Mouse (Mus musculus): ENCODE results near the gene Pheta2. TPM values are rescaled to one million over a fixed set of nuclear protein-coding genes. Genes with fewer than 3 reads are reported as not detected.

Pheta2 gene
- polyA plus RNA-seq, 1 experiment from 2014 or later: 43.9 TPM

DNA sequence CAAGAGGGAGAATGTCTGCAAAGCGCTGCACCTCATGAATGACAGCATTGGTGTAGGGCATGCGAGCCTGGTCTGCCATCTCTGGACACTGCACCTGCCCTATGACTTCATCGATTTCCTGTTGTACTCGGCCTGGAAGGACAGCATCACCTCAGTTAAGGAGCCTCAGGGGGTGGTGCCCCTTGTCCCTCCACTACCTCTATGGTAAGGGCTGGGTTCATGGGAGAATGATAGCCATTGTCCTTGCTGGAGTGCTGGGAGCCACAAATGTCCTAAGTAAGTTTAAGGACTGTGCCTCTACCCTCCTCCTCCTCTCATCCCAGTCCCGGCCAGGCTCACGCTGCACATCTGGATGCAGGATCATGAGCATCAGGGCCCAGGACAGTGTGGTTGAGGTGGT lies 33.7 kb downstream of the Pheta2 start:
- no peaks in the 10 kb centered on the region for H3K9me3 ChIP-seq (replicated peaks)
- no peak overlapping the region for H3K27ac ChIP-seq (replicated peaks)
- no peak overlapping the region for H3K4me2 ChIP-seq
- H3K9ac ChIP-seq: no peak overlapping the region
- no peaks in the 10 kb centered on the region for H3K36me3 ChIP-seq (replicated peaks)
- no peak overlapping the region for H3K4me3 ChIP-seq (replicated peaks)
- ATAC-seq (ENCODE audit: insufficient read depth): no peak
- 66% methylated on average over 6 of the region's 6 CpGs for WGBS (ENCODE audit: insufficient replicate concordance)
- H3K4me1 ChIP-seq (replicated peaks): peaks cover 7% of the 10 kb centered on the region
- no peaks in the 10 kb centered on the region for H3K27me3 ChIP-seq

DNA sequence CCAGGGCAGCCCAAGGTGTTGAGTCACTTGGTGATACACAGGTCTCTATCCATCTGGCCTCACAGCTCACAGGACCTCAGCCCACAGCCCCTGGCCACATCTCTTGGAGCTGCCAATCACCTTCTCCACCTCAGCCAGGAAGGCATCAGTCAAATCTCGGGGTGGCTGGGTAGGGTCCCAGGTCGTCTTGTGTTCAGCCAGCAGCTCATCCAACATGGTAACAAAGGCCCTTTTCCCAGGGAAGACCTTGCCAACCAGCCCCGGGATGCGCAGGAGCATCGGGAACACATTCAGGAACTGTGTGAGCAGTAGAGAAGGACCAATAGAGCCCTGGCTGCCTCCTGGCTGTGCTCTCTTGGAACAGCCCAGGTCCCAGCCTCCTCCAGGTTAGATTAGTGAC lies 34.2 kb downstream of the Pheta2 start:
- no peak overlapping the region for H3K27ac ChIP-seq (replicated peaks)
- H3K27me3 ChIP-seq: no peaks in the 10 kb centered on the region
- H3K4me1 ChIP-seq (replicated peaks): peaks cover 7% of the 10 kb centered on the region
- H3K9ac ChIP-seq: no peak overlapping the region
- WGBS (ENCODE audit: insufficient replicate concordance): 65% methylated on average over 5 of the region's 5 CpGs
- H3K9me3 ChIP-seq (replicated peaks): no peaks in the 10 kb centered on the region
- no peak overlapping the region for H3K4me3 ChIP-seq (replicated peaks)
- no peak overlapping the region for H3K4me2 ChIP-seq
- no peak for ATAC-seq (ENCODE audit: insufficient read depth)
- no peaks in the 10 kb centered on the region for H3K36me3 ChIP-seq (replicated peaks)

DNA sequence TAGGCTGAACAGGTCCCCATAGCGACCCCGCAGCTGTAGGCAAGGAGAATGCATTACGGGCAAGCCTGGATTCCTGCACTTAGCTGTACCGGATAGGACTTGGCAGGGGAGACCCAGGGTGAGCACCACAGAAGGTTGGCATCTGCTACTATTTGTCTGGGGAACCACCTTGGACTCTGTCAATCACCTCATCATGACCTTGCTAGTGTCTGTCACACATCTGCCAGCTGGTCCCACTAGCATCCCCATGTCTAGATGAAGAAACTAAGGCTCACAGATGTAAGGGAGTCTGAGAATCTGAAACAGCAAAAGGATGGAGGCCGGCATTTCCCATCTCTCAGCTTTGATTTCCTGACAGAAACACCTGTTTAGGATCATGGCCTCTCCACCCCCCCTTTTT lies 35.7 kb downstream of the Pheta2 start:
- H3K27ac ChIP-seq (replicated peaks): no peak overlapping the region
- WGBS (ENCODE audit: insufficient replicate concordance): 81% methylated on average over 5 of the region's 5 CpGs
- H3K4me2 ChIP-seq: no peak overlapping the region
- H3K9me3 ChIP-seq (replicated peaks): no peaks in the 10 kb centered on the region
- no peak overlapping the region for H3K9ac ChIP-seq
- ATAC-seq (ENCODE audit: insufficient read depth): no peak
- no peak overlapping the region for H3K4me3 ChIP-seq (replicated peaks)
- no peaks in the 10 kb centered on the region for H3K36me3 ChIP-seq (replicated peaks)
- peaks cover 8% of the 10 kb centered on the region for H3K4me1 ChIP-seq (replicated peaks)
- peaks cover 2% of the 10 kb centered on the region; the same call in 1 of the 2 replicates for H3K27me3 ChIP-seq

DNA sequence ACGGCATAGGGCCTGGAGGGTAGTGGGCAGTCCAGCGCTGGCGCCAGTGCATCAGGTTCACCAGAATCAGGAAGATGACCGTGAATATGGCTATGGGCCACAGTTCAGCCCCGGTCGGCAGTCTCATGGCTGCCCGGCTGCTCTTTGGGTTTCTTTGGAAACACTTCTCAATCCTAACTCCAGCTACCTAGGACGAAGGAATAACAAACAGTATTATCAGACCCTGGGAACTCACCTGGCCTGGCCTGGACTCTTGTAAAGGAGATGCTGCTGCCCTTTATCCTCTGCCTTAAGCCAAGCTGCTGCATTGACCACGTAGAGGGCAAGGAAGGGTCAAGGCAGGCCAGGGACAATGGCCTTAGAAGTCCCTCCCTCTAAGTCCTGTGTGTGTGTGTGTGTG lies 37.1 kb downstream of the Pheta2 start:
- H3K9me3 ChIP-seq (replicated peaks): no peaks in the 10 kb centered on the region
- ATAC-seq (ENCODE audit: insufficient read depth): no peak
- H3K9ac ChIP-seq: no peak overlapping the region

DNA sequence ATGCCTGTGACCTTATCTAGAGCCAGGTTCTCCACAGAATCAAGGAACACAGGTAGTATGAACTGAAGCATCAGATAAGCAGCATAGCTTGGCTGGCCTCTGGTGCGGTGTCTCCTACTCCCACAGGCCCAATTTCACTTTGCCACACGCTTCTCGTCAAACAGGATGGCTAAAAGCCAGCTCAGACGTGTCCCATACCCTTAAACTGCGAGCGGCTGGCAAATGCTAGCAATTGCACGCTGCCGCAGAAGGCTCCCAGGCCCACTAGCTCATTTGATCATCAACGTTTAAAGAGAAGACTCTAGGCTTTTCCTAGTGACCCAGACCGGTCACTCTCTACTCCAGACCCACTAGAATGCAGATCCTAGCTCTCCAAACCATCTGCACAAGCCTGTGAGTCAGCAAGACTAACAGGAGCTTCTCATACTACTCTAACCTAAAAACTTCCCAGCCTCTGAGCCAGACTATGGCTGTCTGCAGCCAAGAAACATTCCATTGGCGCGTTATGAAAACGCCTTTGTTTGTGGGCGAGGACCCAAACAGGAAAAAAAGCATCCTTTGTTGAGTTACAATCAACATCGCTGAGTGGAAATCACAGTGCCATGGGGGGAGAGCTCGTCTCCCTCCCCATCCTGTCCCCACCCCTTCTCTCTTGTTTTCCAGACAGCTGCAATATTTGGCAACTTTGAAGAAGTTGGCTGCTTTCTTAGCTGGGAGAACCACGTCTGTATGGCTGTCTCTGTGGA lies 37.8 kb downstream of the Pheta2 start:
- Histone ChIP-seq H3K9ac (no peak overlapping the region), H3K27me3 (peaks cover 11% of the 10 kb centered on the region), H3K27ac (replicated peaks) (0 out of 2 replicates have a peak overlapping the region, but pooled peaks have one; percentile 24), H3K9me3 (replicated peaks) (no peaks in the 10 kb centered on the region), H3K36me3 (replicated peaks) (no peaks in the 10 kb centered on the region), H3K4me2 (no peak overlapping the region), H3K4me1 (replicated peaks) (peaks cover 19% of the 10 kb centered on the region), H3K4me3 (replicated peaks) (no peak overlapping the region)
- no peak for ATAC-seq (ENCODE audit: insufficient read depth)
- 63% methylated on average over 17 of the region's 17 CpGs for WGBS (ENCODE audit: insufficient replicate concordance)

More for the DNA sequence above, 37.1 kb downstream of the Pheta2 start:
- H3K4me3 ChIP-seq (replicated peaks): no peak overlapping the region
- H3K4me1 ChIP-seq (replicated peaks): peaks cover 16% of the 10 kb centered on the region
- no peaks in the 10 kb centered on the region for H3K36me3 ChIP-seq (replicated peaks)
- H3K4me2 ChIP-seq: no peak overlapping the region
- H3K27me3 ChIP-seq: peaks cover 9% of the 10 kb centered on the region
- 71% methylated on average over 9 of the region's 9 CpGs for WGBS (ENCODE audit: insufficient replicate concordance)
- no peak overlapping the region for H3K27ac ChIP-seq (replicated peaks)

DNA sequence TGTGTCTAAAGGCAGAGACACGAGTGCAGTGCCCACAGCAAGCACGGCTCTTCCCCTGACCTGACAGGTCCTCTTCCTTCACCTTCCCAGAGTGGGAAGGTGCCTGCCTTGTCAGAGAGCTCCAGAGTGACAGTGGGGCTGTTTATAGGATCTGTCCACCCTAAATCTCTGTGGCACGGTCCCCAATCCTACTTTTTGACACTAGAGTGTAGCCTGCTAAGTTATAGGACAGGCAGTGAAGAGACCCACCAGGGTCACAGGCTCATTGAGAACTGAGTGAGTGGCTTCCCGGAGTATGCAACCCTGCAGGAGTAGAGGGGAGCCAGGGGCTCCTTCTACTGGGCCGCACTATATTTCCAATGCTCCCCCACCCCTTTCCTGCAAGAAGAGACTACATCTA lies 39.0 kb downstream of the Pheta2 start:
- Histone ChIP-seq H3K27me3 (peaks cover 11% of the 10 kb centered on the region), H3K4me3 (replicated peaks) (no peak overlapping the region), H3K4me2 (peak overlapping the region; percentile 13), H3K27ac (replicated peaks) (peak overlapping the region; percentile 88), H3K9me3 (replicated peaks) (no peaks in the 10 kb centered on the region), H3K9ac (no peak overlapping the region; the same call in 1 of the 2 replicates), H3K36me3 (replicated peaks) (no peaks in the 10 kb centered on the region), H3K4me1 (replicated peaks) (peaks cover 19% of the 10 kb centered on the region)
- 59% methylated on average over 5 of the region's 5 CpGs for WGBS (ENCODE audit: insufficient replicate concordance)
- ATAC-seq (ENCODE audit: insufficient read depth): no peak

DNA sequence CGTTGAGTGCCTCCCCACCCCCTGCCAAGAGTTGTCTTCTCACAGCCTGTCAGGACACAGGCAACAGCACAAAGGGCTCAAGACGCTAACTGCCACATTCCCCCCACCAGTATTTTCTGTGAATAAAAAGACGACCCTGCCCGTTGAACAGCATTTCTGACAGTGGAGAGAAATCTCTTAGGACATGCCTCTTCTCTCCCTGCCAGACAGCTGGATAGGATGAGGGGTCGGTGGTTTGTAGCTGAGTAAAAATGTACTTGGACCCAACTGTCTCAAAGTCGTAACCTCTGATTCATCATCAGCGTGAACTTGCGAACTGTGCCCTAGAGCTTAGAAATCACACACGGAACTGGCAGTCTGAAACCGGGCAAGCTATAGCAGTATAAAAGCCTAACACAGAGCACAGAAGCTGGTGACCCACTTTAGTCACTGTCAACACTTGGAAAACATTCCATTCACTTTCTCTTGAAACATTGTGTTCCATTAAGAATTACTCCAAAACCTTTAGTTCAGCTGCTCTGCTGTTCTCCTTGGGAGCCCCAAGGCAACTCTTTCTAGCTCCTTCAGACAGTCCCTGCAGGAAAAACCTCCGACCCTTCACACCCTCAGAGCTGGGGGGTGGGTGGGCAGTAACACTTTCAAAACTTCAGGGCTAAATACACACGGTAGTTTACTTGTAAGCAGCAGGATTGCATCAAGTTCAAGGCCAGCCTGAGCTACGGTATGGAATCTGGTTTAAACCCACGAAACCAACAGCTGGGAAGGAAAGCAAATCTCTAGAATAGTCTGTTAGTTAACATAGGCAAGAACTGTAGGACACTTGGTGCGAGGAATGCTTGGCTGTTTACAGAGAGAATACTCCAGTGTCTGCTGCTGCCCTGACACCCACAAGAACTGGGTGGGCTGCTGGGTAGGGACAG lies 39.8 kb downstream of the Pheta2 start:
- H3K9ac ChIP-seq: no peak overlapping the region; the same call in 1 of the 2 replicates
- no peak for ATAC-seq (ENCODE audit: insufficient read depth)

DNA sequence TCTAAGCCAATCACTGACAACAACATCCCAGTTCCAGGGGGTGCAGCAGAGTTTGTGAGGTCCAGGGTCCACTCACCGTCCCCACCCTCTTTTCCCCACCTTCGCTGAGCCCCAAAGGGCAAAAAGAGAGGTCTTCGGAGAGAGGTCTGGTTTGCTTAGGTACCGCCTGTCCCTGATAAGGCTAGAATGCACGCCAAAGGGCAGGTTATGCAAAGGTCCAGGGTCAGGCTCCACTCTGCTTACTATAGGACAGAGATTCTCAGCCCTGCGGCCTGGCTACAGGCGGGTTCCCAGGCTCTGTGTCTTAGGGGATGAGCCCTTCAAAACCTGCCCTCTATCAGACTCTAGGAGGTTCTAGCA lies 40.7 kb downstream of the Pheta2 start:
- no peaks in the 10 kb centered on the region for H3K9me3 ChIP-seq (replicated peaks)
- peaks cover 19% of the 10 kb centered on the region for H3K4me1 ChIP-seq (replicated peaks)
- H3K27ac ChIP-seq (replicated peaks): peak overlapping the region; percentile 88
- no peaks in the 10 kb centered on the region for H3K36me3 ChIP-seq (replicated peaks)
- WGBS (ENCODE audit: insufficient replicate concordance): 15% methylated on average over 7 of the region's 7 CpGs
- peak; percentile 82 for ATAC-seq (ENCODE audit: insufficient read depth)
- H3K4me3 ChIP-seq (replicated peaks): peak overlapping the region; percentile 51
- no peak overlapping the region for H3K9ac ChIP-seq
- H3K4me2 ChIP-seq: peak overlapping the region; percentile 64
- H3K27me3 ChIP-seq: peaks cover 11% of the 10 kb centered on the region

More for the DNA sequence above, 39.8 kb downstream of the Pheta2 start:
- Histone ChIP-seq H3K4me1 (replicated peaks) (peaks cover 19% of the 10 kb centered on the region), H3K4me3 (replicated peaks) (peak overlapping the region; percentile 23; the same call in 1 of the 2 replicates), H3K36me3 (replicated peaks) (no peaks in the 10 kb centered on the region), H3K4me2 (peak overlapping the region; percentile 13), H3K27ac (replicated peaks) (peak overlapping the region; percentile 88), H3K27me3 (peaks cover 11% of the 10 kb centered on the region), H3K9me3 (replicated peaks) (no peaks in the 10 kb centered on the region)
- WGBS (ENCODE audit: insufficient replicate concordance): 47% methylated on average over 15 of the region's 15 CpGs

DNA sequence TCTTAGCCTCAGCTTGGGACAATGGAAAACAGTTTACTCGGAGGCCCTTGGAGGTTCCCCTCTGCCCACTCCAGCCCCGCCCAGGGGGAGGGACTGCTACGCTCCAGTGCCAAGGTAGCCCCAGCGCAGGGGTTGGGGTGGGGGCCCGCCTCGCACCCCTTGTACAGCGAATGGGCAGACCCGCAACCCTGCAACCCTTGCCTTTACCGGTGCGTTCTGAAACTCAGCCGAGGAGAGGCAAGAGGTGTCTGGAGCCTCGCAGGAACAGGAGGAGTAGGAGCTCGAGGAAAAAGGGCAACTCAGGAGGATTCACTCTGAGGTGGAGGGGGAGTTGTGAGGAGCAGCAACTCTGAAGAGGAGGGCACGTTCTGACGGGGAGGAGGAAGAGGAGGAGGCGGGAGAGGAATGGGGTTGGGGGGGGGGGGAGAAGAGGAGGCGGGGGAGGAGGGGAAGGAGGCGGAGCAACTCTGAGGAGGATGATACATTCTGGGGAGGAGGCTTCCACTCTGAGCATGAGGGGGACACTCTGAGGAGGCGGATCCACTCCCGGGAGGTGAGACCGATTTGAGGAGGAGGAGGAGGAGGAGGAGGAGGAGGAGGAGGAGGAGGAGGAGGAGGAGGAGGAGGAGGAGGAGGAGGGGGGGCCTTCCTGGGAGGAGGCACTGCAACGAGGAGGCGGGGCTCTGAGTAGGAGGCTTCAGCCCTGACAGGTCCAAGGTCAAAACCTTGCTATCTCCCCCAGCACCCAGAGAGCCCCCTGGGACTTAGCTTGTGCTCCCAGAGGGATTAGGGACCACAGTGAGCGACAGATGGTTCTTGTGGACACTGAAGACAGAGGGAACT lies 41.4 kb downstream of the Pheta2 start, which contains the start of gene Cyp2d22:
Cyp2d22 (minus strand) TSS at position 390 of the 843 bp plus-strand sequence.
- Histone ChIP-seq H3K36me3 (replicated peaks) (no peaks in the 10 kb centered on the region), H3K9ac (peak within 1 kb of the TSS; percentile 35; the same call in 1 of the 2 replicates), H3K4me1 (replicated peaks) (peaks cover 19% of the 10 kb centered on the region), H3K27me3 (peaks cover 11% of the 10 kb centered on the region), H3K27ac (replicated peaks) (peak within 1 kb of the TSS; percentile 88), H3K4me2 (peak within 1 kb of the TSS; percentile 64), H3K4me3 (replicated peaks) (peak within 1 kb of the TSS; percentile 51), H3K9me3 (replicated peaks) (no peaks in the 10 kb centered on the region)
- WGBS (ENCODE audit: insufficient replicate concordance): under 1% methylated on average over 19 of the region's 24 CpGs
- ATAC-seq (ENCODE audit: insufficient read depth): peak; percentile 62

DNA sequence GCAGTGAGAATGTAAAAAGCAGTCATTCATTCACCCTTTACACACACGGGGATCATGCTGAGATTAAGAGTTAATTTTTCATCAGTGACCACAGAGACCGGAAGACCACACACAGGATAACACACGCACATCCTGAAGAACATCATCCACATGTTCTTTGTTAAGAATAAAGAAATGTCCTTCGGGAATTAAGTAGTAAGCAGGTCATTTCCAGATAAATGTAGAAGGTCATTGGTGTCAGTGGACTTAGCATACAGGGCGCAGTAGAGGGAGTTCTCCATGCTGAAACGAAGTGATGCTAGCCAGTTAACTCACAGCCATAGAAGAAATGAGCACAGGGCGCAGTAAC lies 41.9 kb downstream of the Pheta2 start:
- peaks cover 19% of the 10 kb centered on the region for H3K4me1 ChIP-seq (replicated peaks)
- no peak overlapping the region for H3K9ac ChIP-seq
- H3K9me3 ChIP-seq (replicated peaks): no peaks in the 10 kb centered on the region
- H3K36me3 ChIP-seq (replicated peaks): no peaks in the 10 kb centered on the region
- H3K4me3 ChIP-seq (replicated peaks): 0 out of 2 replicates have a peak overlapping the region, but pooled peaks have one; percentile 1
- H3K27ac ChIP-seq (replicated peaks): peak overlapping the region; percentile 53; the same call in 1 of the 2 replicates
- 0 out of 2 replicates have a peak, but pooled peaks have one; percentile 2 for ATAC-seq (ENCODE audit: insufficient read depth)
- WGBS (ENCODE audit: insufficient replicate concordance): 35% methylated on average over 7 of the region's 7 CpGs
- H3K4me2 ChIP-seq: peak overlapping the region; percentile 64
- peaks cover 11% of the 10 kb centered on the region for H3K27me3 ChIP-seq
